Mouse (Mus musculus): ENCODE data around the gene Bora.
"Not testable (repeated sequence)": the region's sequence is repeated elsewhere in the genome, so short reads cannot be mapped to it uniquely, and the experiment has no call there.

Bora gene

GRCm38 (mm10) chr14:99046031-99046781 lies at the start of gene Bora, which contains the start of gene Mzt1:
Gene Bora, plus strand, starts transcription at chr14:99046222.
Gene Mzt1, minus strand, starts transcription at chr14:99046134.
- DNase-seq (ENCODE audit: low spot score), result peak; percentile 93

GRCm38 (mm10) chr14:99010224-99010919 lies 35.6 kb upstream of the Bora start:
- no peak for DNase-seq (ENCODE audit: low spot score)

- no peak for DNase-seq (ENCODE audit: low spot score)
Observed at GRCm38 (mm10) chr14:99010920-99011313, 35.1 kb upstream of the Bora start.

GRCm38 (mm10) chr14:99018691-99019090 lies 27.3 kb upstream of the Bora start:
- no peak for DNase-seq (ENCODE audit: low spot score)

- no peak for DNase-seq (ENCODE audit: low spot score)
Observed at GRCm38 (mm10) chr14:99019136-99019808, 26.8 kb upstream of the Bora start.

- no peak for DNase-seq (ENCODE audit: low spot score)
Observed at GRCm38 (mm10) chr14:99022346-99023086, 23.5 kb upstream of the Bora start.

GRCm38 (mm10) chr14:99029987-99030386 lies 16.0 kb upstream of the Bora start:
- no peak for DNase-seq (ENCODE audit: low spot score)

GRCm38 (mm10) chr14:99031337-99031873 lies 14.6 kb upstream of the Bora start:
- DNase-seq (ENCODE audit: low spot score), result no peak

GRCm38 (mm10) chr14:99032596-99032995 lies 13.4 kb upstream of the Bora start:
- no peak for DNase-seq (ENCODE audit: low spot score)

- DNase-seq (ENCODE audit: low spot score), result not testable (repeated sequence)
Observed at GRCm38 (mm10) chr14:99034851-99035250, 11.2 kb upstream of the Bora start.

GRCm38 (mm10) chr14:99036039-99036438 lies 10.0 kb upstream of the Bora start:
- DNase-seq (ENCODE audit: low spot score), result no peak

GRCm38 (mm10) chr14:99037703-99038102 lies 8.3 kb upstream of the Bora start:
- no peak for DNase-seq (ENCODE audit: low spot score)

- DNase-seq (ENCODE audit: low spot score), result not testable (repeated sequence)
Observed at GRCm38 (mm10) chr14:99039308-99039707, 6.7 kb upstream of the Bora start.

- DNase-seq (ENCODE audit: low spot score), result no peak
Observed at GRCm38 (mm10) chr14:99041416-99041815, 4.6 kb upstream of the Bora start.

GRCm38 (mm10) chr14:99043499-99043898 lies 2.5 kb upstream of the Bora start:
- DNase-seq (ENCODE audit: low spot score), result no peak

- no peak for DNase-seq (ENCODE audit: low spot score)
Observed at GRCm38 (mm10) chr14:99044096-99044495, 1.9 kb upstream of the Bora start.

GRCm38 (mm10) chr14:99044718-99045117 lies 1.3 kb upstream of the Bora start:
- no peak for DNase-seq (ENCODE audit: low spot score)

GRCm38 (mm10) chr14:99045378-99046030 lies 518 bp upstream of the Bora start:
- DNase-seq (ENCODE audit: low spot score), result peak; percentile 17

GRCm38 (mm10) chr14:99046782-99047181 lies 760 bp downstream of the Bora start:
- DNase-seq (ENCODE audit: low spot score), result peak; percentile 16

GRCm38 (mm10) chr14:99058959-99059586 lies 13.1 kb downstream of the Bora start:
- DNase-seq (ENCODE audit: low spot score), result no peak

- DNase-seq (ENCODE audit: low spot score), result no peak
Observed at GRCm38 (mm10) chr14:99060616-99061015, 14.6 kb downstream of the Bora start.
